Mouse (Mus musculus) kidney, embryonic 14.5 days (tissue): Measurements from ENCODE around the gene Clock. TPM values are rescaled to one million over a fixed set of nuclear protein-coding genes. Genes with fewer than 3 reads are reported as not detected.

ENCODE experiments used
- ATAC-seq: fragments of 200-750 bp; cut with Nextera tagmentation; 2 replicates; pipeline ENCODE4 v1.8.0; 2017; ENCODE audit warnings: moderate number of reproducible peaks, mild to moderate bottlenecking, moderate TSS enrichment, moderate library complexity; ENCODE audit not compliant: low FRiP score, low TSS enrichment
- H3K27ac ChIP-seq: fragments of 300-500 bp; sonication (generic); 2 replicates; pipeline ENCODE4 v1.5.1; 2014; ENCODE audit warnings: low read depth, mild to moderate bottlenecking, low read length, moderate library complexity, mixed read lengths
- H3K27me3 ChIP-seq: fragments of 300-500 bp; sonication (generic); 2 replicates; pipeline ENCODE4 v1.6.1; 2014; ENCODE audit warnings: mild to moderate bottlenecking, low read length; ENCODE audit not compliant: control insufficient read depth, insufficient read depth
- H3K36me3 ChIP-seq: fragments of 300-500 bp; sonication (generic); 2 replicates; pipeline ENCODE4 v1.6.1; 2014; ENCODE audit warnings: low read length, mixed read lengths; ENCODE audit not compliant: control insufficient read depth, insufficient read depth
- H3K4me1 ChIP-seq: fragments of 300-500 bp; sonication (generic); 2 replicates; pipeline ENCODE4 v1.6.1; 2014; ENCODE audit warnings: low read length, mixed read lengths; ENCODE audit not compliant: control insufficient read depth, insufficient read depth
- H3K4me2 ChIP-seq: fragments of 300-500 bp; sonication (generic); replicated peaks from 2 replicates; pipeline ENCODE4 v1.6.1; 2014; ENCODE audit warnings: low read depth, mild to moderate bottlenecking, low read length
- H3K4me3 ChIP-seq: fragments of 300-500 bp; sonication (generic); 2 replicates; pipeline ENCODE4 v1.5.1; 2014; ENCODE audit warnings: mild to moderate bottlenecking, low read length
- H3K9ac ChIP-seq: fragments of 300-500 bp; sonication (generic); 2 replicates; pipeline ENCODE4 v1.6.1; 2014; ENCODE audit warnings: low read depth, mild to moderate bottlenecking, low read length, moderate library complexity
- H3K9me3 ChIP-seq: fragments of 300-500 bp; sonication (generic); 2 replicates; pipeline ENCODE4 v1.6.1; 2016; ENCODE audit warnings: low read length; ENCODE audit not compliant: control insufficient read depth
- WGBS: fragments of 180-500 bp; shearing (Covaris S2); extraction: QIAGEN DNeasy Blood & Tissue Kit; methylation state at CpG from one replicate; pipeline ENCODE4 v1.1.7; 2014; 5-methylcytosine and 5-hydroxymethylcytosine counted together
- polyA plus RNA-seq: library from polyadenylated mRNA; unstranded; fragments of >200 nt; fragmentation: Nextera tagmentation; extraction: Ambion mirVana; gene quantifications from 2 replicates; pipeline ENCODE4 v1.2.1, GENCODE M21; 2014

Clock gene
- 11.6 and 15.5 TPM in 2 replicates for polyA plus RNA-seq

DNA sequence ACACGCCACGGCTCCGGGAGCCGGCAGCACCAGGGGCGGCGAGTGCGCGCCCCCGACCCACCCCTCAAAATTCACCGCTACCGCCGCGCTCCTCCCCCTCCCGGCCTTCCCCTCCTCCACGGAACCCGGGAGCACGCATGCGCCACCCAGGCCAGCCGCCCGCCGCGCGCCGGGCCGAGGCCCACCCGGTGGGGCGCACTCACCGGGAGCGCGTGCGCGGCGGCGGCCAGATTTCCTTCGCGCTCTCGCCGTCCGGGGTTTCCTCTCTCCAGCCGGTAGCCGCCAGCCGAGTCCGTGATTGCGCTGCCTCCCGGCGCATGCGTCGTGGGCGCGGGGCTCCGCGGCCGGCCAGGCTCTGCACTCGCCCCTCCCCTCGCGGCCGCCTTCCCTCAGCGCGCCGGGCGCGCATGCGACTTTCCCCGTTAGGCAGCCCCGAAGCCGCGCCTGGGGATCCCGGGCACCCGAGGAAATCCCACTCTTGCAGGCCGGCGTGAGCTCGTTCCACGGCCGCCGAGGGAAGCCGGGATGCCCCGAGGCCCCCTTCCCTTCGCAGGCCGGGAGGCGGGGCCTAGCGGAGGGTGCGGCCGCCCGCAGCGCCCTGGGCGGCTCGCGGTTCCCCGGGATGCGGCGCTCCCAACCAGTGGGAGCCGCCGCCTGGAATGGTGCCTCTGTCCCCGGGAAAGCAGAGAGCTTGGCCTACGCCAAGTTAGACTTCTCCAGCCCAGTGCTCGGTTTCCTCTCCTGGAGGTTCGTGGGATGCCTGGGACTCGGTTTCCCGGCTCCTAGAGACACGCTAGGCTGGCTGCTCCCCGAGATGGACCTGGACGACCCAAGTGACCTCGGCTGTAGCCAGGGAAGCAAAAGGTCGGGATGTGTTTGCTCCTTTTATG, at the start of gene Clock:
Clock (minus strand) TSS at position 341 of the 890 bp plus-strand sequence.
- H3K27me3 ChIP-seq, result no peaks in the 10 kb centered on the region
- under 1% methylated on average over 82 of the region's 104 CpGs for WGBS
- peaks cover 9% of the 10 kb centered on the region for H3K4me1 ChIP-seq
- H3K9ac ChIP-seq, result peak within 1 kb of the TSS; percentile 96
- H3K9me3 ChIP-seq, result no peaks in the 10 kb centered on the region
- peak within 1 kb of the TSS; percentile 97 for H3K27ac ChIP-seq
- H3K4me3 ChIP-seq, result peak within 1 kb of the TSS; percentile 96
- ATAC-seq, result peak; percentile 85
- H3K4me2 ChIP-seq, result peak within 1 kb of the TSS; percentile 73
- no peaks in the 10 kb centered on the region for H3K36me3 ChIP-seq

DNA sequence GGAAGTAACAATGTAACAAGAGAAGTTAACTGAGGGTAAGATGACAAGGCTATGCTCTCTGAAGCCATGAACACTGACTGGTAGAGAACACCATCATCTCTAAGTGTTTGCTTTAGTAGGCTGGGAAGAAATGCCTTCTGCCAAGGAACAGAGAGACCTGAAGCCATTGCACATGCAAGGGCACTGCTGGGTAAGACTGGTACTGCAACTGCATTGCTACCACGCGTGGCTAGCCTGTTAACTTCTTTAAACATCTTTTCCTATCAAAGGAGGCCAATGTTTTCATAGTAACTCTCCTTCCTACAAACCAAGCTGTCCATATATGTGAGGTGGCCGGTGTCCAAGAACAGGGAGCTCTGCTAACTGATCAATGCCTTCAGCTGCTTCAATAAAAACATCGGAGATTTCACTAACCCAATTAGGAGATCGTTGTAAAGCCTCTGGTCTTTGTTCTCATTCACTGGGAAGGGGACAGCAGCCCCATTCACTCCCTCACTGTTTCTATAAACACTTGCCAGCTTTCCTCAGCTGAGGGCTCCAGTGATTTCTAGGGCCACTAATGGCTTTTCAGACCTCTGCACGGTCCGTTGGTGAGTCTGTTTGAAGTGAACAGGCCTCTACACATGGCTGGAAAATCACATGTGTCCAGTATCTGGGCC, 47.5 kb upstream of the Clock start:
- H3K4me3 ChIP-seq, result no peak overlapping the region
- 35% methylated on average over 7 of the region's 7 CpGs for WGBS
- no peaks in the 10 kb centered on the region for H3K36me3 ChIP-seq
- no peaks in the 10 kb centered on the region for H3K4me1 ChIP-seq
- no peaks in the 10 kb centered on the region for H3K9me3 ChIP-seq
- H3K27ac ChIP-seq, result no peak overlapping the region
- H3K27me3 ChIP-seq, result no peaks in the 10 kb centered on the region
- ATAC-seq, result no peak
- H3K9ac ChIP-seq, result no peak overlapping the region
- H3K4me2 ChIP-seq, result no peak overlapping the region

DNA sequence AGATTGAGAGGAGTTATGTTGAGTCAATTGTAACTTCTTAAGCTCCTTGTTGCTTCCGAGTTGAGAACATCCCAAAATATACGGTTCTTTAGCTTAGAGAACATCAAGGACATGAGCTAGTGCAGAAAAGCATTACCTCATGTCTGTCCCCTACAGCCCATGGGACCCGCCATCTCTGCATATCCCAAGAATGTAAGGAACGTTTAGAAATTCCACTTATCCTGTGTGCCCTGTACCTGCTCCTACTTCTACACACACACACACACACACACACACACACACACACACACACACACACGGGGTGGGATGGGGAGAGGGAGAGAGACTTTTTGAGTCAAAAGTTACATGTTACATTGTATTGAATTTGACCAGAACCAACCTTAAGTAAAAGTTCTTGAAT, 46.9 kb upstream of the Clock start:
- 77% methylated on average over 5 of the region's 5 CpGs for WGBS
- no peak for ATAC-seq
- Histone ChIP-seq H3K36me3 (no peaks in the 10 kb centered on the region), H3K9me3 (no peaks in the 10 kb centered on the region), H3K4me2 (no peak overlapping the region), H3K27ac (no peak overlapping the region), H3K27me3 (no peaks in the 10 kb centered on the region), H3K4me3 (no peak overlapping the region), H3K4me1 (no peaks in the 10 kb centered on the region), H3K9ac (no peak overlapping the region)

DNA sequence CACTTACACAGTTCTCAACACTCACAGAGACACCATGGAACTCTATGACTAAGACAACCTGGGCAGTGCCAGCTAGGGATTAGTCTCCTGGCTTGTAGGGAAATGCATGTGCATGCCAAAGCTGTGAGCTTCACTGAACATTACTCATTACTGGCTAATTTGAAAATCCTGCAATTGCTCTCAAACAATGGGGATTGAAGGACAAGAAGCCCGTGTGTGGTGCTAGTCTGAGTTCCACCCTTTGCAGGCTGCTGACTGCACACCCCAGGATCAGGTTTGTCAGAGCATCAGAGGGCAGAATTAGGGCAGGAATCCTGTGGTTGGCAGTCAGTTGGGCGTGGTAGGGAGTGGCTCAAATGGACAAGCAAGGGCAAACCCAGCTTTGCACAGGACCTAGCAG, 41.5 kb upstream of the Clock start:
- 59% methylated on average over 2 of the region's 2 CpGs for WGBS
- Histone ChIP-seq H3K4me3 (no peak overlapping the region), H3K27ac (no peak overlapping the region), H3K36me3 (no peaks in the 10 kb centered on the region), H3K9ac (no peak overlapping the region), H3K9me3 (no peaks in the 10 kb centered on the region), H3K27me3 (no peaks in the 10 kb centered on the region), H3K4me1 (no peaks in the 10 kb centered on the region), H3K4me2 (no peak overlapping the region)
- ATAC-seq, result no peak

DNA sequence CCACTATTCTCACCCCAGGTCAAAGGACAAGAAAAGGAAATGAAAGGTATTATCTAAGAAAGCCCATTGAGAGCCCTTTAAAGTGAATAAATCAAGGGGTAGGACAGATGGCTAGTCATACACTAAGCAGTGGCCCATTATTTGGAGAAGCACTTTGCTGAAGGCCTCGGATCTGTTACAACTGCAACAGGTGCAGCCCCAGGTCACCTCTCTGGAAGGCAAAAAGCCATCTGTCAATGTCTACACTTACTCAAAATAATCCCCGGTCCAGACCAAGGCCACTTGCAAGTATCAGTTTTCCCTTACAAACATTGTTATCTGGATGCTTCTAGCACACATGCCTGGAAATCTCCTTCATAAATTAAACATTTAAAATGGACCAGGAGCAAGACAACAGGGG, 36.3 kb upstream of the Clock start:
- H3K4me2 ChIP-seq, result no peak overlapping the region
- WGBS, result 32% methylated on average over 2 of the region's 2 CpGs
- no peak overlapping the region for H3K4me3 ChIP-seq
- no peaks in the 10 kb centered on the region for H3K4me1 ChIP-seq
- ATAC-seq, result no peak
- no peak overlapping the region for H3K9ac ChIP-seq
- no peaks in the 10 kb centered on the region for H3K27me3 ChIP-seq
- H3K36me3 ChIP-seq, result no peaks in the 10 kb centered on the region
- H3K9me3 ChIP-seq, result no peaks in the 10 kb centered on the region
- no peak overlapping the region for H3K27ac ChIP-seq

DNA sequence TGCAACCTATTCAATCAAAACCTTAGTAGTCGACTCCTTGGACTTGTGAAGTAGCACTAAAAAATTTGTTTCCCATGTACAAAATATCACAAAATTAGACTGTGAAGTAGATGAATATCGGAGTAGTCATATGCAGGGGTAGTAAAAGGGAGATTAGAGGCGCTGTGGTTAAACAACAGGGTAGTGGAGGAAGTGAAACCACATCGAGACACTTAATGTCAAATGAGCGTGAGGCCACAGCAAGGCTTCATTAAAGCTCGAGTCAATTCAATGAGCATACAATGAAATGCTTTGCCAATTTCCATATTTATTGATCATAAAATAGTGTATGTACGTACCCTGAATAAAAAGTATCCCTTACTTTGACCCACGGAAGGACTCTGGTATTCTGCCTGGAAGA, 32.5 kb upstream of the Clock start:
- Histone ChIP-seq H3K4me1 (no peaks in the 10 kb centered on the region), H3K9me3 (no peaks in the 10 kb centered on the region), H3K27me3 (no peaks in the 10 kb centered on the region), H3K27ac (no peak overlapping the region), H3K36me3 (no peaks in the 10 kb centered on the region), H3K4me2 (no peak overlapping the region), H3K4me3 (no peak overlapping the region), H3K9ac (no peak overlapping the region)
- WGBS, result 92% methylated on average over 8 of the region's 8 CpGs
- no peak for ATAC-seq

DNA sequence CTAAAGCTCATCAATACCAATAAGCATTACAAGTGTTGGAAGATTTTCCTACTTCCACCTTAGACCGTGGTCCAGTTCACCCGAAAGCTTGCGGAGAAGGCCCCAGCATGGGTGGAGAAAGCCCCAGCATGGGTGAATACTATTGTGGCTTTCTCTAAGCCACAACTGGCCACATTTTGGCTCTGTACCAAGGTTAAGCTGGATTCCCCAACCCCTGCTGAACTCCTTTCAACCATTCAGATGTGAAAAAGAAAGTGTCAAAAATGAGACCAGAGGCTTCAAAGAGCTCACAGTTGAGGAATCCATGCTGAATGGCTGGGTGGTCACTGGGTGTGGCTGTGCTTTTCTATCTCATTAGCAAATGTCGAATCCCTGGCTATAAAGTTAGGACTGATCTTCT, 29.2 kb upstream of the Clock start:
- no peak for ATAC-seq
- Histone ChIP-seq H3K4me1 (no peaks in the 10 kb centered on the region), H3K4me3 (no peak overlapping the region), H3K36me3 (no peaks in the 10 kb centered on the region), H3K4me2 (no peak overlapping the region), H3K9me3 (no peaks in the 10 kb centered on the region), H3K9ac (no peak overlapping the region), H3K27ac (no peak overlapping the region), H3K27me3 (no peaks in the 10 kb centered on the region)
- 86% methylated on average over 4 of the region's 4 CpGs for WGBS

DNA sequence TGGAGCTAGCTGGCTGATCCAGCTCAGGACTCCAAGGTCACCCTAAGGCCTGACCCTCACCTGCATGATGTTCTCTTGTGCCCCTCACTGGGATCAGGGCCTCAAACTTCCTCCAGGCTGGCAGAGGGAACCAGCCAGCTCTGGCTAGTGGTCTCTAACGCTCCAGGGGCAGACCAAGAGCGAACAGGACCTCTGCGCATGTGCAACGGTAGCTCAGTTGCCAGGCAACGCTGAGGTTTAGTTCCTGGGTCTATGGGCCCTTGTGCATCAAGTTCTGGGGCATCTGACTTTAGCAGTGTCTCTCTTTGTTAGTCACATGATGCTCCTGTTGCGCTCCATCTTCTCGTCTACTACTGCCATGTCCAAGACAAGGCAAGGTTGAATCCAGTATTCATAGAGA, 26.4 kb upstream of the Clock start, which contains the start of gene Pdcl2:
Pdcl2 (minus strand) TSS at position 204 of the 400 bp plus-strand sequence.
- ATAC-seq, result no peak
- Histone ChIP-seq H3K36me3 (no peaks in the 10 kb centered on the region), H3K4me3 (no peak within 1 kb of the TSS), H3K27ac (no peak within 1 kb of the TSS), H3K9ac (no peak within 1 kb of the TSS), H3K9me3 (no peaks in the 10 kb centered on the region), H3K27me3 (no peaks in the 10 kb centered on the region), H3K4me2 (no peak within 1 kb of the TSS), H3K4me1 (no peaks in the 10 kb centered on the region)
- WGBS, result 90% methylated on average over 7 of the region's 7 CpGs

DNA sequence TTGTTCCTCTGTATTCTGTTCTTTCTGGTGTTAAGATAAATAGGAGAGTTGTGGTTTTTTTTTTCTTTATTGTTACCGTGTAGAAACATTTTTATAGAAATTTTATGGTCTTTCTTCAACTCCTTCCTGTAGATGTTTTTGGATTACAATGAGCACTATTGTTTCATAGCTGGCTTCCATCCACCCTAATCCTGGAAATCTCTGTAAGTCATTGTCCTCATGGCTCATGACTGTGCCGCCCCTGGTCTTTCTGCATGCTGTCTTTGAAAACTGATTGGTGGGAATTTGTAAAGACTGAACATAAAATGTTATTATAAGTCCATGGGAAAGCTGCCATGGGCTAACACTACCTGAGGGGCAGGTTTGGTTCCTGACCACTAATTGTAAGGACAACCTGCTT, 22.7 kb upstream of the Clock start:
- no peak for ATAC-seq
- 72% methylated on average over 2 of the region's 2 CpGs for WGBS

More for the DNA sequence above, 22.7 kb upstream of the Clock start:
- Histone ChIP-seq H3K4me2 (no peak overlapping the region), H3K4me1 (no peaks in the 10 kb centered on the region), H3K4me3 (no peak overlapping the region), H3K9me3 (no peaks in the 10 kb centered on the region), H3K27me3 (no peaks in the 10 kb centered on the region), H3K9ac (no peak overlapping the region), H3K36me3 (no peaks in the 10 kb centered on the region), H3K27ac (no peak overlapping the region)
